Mouse (Mus musculus) ovary, adult 18-20 months (tissue): Measurements from ENCODE around the gene Zfyve1.

ENCODE experiments used
- DNase-seq: peaks from one replicate; pipeline ENCODE4 v3.0.0; 2022; ENCODE audit warnings: low spot score, mixed read lengths

Gene Zfyve1

DNA sequence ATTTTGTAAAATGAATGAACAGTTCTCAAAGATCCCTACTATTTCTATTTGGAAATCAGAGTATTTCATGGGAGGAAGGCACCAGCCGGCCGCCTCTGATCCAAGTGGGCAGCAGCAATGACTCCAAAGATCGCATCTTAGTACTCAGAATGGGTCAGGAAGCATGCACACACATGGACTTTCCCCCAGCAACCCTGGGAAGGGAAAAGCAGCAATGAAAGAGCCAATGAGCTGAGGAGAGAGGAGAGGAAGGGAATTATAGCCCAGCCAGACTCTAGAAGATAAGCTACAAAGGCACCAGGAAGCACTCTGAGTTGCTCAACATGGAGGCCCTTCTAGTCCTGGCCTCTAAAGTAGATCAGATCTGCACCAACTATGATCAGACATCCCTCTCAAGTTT is 16.7 kb downstream of the Zfyve1 start:
- DNase-seq, result no peak

GRCm38 (mm10) chr12:83578896-83579569 is 18.0 kb downstream of the Zfyve1 start:
- peak; percentile 35 for DNase-seq

GRCm38 (mm10) chr12:83578356-83578755 is 18.7 kb downstream of the Zfyve1 start:
- no peak for DNase-seq

- DNase-seq, result no peak
Observed at GRCm38 (mm10) chr12:83577445-83577844, 19.6 kb downstream of the Zfyve1 start.

DNA sequence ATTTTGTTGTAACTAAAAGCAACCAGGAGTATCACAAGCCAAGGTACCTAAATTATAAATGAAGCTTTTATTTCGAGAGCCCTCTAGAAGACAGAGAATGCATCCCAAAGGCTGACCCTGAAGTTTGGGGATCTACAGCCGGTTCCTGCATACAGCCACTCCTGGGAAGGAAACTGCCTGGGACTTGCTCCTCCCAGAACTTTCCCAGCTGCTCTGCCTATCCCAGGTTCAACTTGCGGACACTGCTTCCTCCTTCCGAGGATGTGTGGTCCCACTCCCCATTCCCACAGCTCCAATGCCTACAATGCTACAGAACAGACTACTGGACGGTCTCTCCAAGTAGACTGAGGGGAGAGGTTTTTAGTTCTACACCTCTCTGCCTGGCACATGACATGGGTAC is 24.3 kb downstream of the Zfyve1 start:
- DNase-seq, result no peak

DNA sequence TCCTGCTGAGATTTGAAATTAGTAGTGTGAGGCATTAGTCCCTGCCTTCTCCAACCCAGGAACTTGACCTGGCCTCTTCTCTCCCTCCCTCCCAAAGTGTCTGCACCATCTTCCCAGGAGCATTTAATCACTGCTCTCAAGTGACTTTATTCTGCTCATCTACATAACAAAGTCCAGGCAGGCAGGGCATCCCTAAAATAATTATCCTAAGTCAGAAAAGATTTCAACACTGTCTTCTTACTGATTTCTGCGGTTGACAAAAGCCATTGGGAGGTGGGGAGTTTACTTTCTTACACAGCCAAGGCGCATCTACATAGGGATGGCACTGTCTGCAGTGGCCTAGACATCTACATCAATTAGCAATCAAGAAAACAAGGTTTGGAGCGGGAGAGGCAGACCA is 27.2 kb downstream of the Zfyve1 start:
- no peak for DNase-seq

GRCm38 (mm10) chr12:83562589-83562988 is 34.4 kb downstream of the Zfyve1 start:
- no peak for DNase-seq

- DNase-seq, result no peak
Observed at GRCm38 (mm10) chr12:83560189-83560588, 36.8 kb downstream of the Zfyve1 start.

DNA sequence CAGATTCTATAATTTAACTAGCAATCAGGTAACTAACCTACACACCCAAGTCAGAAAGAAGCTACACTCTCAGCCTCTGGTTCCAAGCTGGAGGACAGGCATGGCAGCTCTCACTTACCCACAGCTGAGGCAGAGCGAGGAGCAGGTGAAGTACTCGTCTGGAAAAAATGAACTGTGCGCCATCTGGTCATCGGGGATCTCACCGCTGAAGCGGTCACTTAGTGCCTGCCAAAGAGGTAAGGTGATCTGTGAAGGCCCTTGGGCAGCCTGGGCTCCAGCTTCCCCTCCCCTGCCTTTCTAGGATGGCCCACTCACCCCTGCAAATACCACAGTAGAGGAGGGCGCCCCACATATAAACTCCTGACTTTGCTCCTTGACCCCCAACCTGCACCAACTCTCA is 38.5 kb downstream of the Zfyve1 start:
- DNase-seq, result no peak

DNA sequence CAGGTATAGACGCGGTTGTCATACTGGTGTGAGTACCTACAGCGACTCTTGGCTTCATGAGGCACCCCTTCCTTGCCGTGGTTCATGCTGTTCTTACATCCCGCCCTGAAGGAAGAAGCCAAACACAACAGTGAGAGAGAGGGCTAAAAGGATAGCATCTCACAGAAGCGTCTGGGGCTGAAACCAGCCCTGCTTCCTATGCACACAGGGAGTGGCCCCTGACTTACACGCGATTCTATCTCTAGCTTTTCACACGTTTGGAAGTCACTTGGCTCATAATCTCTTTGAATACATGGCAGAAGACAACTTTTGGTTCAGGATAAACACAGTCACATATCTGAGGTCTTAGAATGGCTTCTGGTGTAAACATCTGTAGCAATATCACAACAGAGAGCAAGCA is 41.4 kb downstream of the Zfyve1 start:
- no peak for DNase-seq

DNA sequence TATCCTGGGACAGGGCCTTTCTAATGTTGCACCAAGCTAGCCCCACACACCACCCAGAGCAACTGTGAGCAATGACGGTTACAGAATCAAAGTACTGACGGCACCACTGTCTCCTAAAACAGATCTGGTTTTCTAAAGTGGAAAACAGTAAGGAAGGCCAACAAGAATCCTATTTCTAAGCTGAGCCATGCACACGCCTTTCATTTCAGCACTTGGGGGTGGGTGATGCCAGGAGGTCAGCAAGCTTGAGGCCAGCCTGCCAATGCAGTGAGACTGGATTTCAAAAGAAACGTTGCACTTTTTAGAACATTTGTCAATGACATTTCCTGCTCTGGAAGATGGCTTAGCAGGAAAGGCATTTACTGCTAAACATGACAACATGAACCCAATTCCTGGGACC is 43.2 kb downstream of the Zfyve1 start:
- no peak for DNase-seq

GRCm38 (mm10) chr12:83551305-83551704 is 45.7 kb downstream of the Zfyve1 start:
- DNase-seq, result no peak

DNA sequence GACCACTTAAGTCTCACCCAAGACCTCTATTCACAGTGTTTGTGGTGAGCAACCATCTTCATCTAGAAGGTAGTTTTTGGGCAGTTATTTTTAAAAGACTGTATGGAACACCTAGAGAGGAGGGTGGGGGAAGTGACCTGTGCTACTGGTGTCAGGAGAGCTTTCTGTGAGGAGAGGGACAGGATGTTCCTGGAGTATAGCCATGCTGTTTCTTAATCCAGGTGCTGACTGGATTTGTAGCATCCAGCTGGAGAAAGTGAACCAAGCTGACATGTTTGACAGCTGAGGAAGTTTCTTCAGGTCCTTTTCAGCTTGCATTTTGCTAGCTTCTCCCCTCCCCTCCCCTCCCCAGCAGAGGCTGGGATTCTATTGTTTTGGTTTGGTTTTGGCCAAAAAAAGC is 52.2 kb downstream of the Zfyve1 start:
- no peak for DNase-seq

GRCm38 (mm10) chr12:83543997-83544396 is 53.0 kb downstream of the Zfyve1 start:
- no peak for DNase-seq

GRCm38 (mm10) chr12:83536039-83536438 is 61.0 kb downstream of the Zfyve1 start:
- no peak for DNase-seq

- no peak for DNase-seq
Observed at GRCm38 (mm10) chr12:83535428-83535827, 61.6 kb downstream of the Zfyve1 start.

DNA sequence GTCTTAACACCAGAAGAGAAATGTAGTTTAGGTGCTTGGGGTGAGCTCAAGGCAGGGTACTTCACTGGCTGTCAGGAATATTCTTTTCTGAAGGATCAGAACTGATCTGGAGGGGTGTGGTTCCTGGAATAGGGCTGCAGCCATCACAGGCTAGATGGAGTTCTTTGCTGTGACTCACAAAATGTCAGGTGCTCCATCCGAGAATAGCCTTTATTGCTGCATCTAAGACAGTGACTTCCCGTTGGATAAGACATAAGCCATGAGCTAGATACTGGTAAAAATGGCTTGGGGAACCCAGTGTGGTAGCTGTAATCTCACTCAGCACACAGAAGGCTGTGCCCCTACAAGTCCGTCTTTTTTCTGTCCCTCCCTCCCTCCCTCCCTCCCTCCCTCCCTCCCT is 62.8 kb downstream of the Zfyve1 start:
- DNase-seq, result no peak

DNA sequence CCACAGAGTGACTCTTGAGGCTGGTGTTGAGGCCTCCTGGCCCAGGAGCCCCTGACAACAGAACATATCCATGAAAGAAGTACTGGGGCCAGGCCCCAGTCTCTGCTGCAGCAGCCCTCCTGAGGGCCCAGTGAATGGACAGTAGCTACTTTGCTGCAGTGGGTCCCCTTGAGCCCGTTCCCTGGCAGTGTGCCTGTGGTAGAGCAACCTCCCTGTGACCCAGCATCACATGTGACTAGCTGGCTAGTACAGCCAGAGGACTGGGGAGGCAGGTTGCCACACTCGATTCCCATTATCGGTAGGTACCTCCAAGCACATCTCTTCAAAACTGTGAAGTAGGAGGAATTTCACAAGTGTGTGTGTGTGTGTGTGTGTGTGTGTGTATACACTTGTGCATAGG is 64.1 kb downstream of the Zfyve1 start:
- DNase-seq, result no peak

DNA sequence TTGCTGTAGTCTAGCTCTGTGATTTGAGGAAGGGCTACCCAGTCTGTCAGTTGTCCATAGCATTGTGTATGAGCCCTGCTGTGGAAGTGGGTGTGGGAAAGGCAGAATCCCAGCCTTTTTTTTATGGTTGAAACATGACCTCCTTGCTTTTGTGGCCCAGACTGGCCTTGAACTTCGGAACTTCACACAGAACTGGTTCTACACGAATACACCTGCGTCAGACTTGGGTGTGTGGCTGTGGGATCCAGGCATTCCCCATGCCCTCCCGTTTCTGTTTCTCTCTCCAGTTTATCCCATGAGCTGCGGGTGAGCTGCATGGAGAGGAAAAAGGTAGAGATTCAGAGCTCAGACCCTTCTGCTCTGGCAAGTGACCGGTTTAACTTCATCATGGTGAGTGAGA is 65.0 kb downstream of the Zfyve1 start:
- DNase-seq, result no peak

GRCm38 (mm10) chr12:83528665-83529064 is 68.4 kb downstream of the Zfyve1 start:
- no peak for DNase-seq

GRCm38 (mm10) chr12:83527816-83528215 is 69.2 kb downstream of the Zfyve1 start:
- no peak for DNase-seq

DNA sequence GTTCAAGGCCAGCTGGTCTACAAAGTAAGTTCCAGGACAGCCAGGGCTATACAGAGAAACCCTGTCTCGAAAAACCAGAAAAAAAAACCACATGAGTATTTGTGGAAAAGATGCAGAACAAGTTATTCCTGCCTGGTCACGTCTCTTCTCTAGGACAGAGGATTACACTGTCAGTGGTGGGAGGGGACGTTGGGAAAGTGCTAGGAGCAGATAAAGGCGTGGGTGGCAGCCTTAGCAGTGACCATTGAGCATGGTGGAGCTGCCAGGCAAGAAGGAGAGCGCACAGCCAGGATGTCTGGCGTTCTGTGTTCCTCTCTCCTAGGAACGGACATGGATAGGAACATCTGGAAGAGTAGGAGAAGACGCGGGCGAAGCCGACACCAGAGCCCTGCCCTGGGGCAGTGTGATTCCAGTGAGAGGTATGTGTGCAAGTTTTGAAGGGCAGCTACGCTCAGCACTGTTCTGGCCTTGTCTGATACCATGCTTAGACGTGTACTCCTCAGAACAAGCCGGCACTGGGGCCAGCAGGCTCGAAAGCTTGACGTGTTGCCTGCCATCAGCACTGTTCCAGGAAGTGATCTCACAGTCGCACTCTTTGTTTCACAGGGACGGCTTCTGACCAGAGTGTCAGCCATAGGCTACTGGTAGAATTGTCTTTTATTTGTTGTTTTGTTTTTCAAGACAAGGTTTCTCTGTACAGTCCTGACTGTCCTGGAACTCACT is 71.0 kb downstream of the Zfyve1 start:
- no peak for DNase-seq

GRCm38 (mm10) chr12:83524329-83524728 is 72.7 kb downstream of the Zfyve1 start:
- no peak for DNase-seq

- no peak for DNase-seq
Observed at GRCm38 (mm10) chr12:83523892-83524291, 73.1 kb downstream of the Zfyve1 start.
